Mouse (Mus musculus) cerebellum, adult 11 months (tissue): ENCODE measurements at regions not wholly inside any gene's neighbourhood (a gene's known extent, or its start where the extent isn't known, plus 50 kb on each side); places are given as distances from the start of the nearest gene placed in this dataset.

Source experiments
- DNase-seq: peaks from one replicate; pipeline ENCODE4 v3.0.0; 2022

GRCm38 (mm10) chr5:45119757-45120156 is 320.3 kb upstream of the Ldb2 start:
- no peak for DNase-seq

- no peak for DNase-seq
Measured at GRCm38 (mm10) chr5:45111246-45111645, 311.8 kb upstream of the Ldb2 start.

GRCm38 (mm10) chr5:45110797-45111196 is 311.3 kb upstream of the Ldb2 start:
- DNase-seq = no peak

GRCm38 (mm10) chr5:45105236-45105816 is 305.8 kb upstream of the Ldb2 start:
- no peak for DNase-seq

- DNase-seq = no peak
Measured at GRCm38 (mm10) chr5:45103763-45104428, 304.4 kb upstream of the Ldb2 start.

GRCm38 (mm10) chr5:45102661-45103060 is 303.2 kb upstream of the Ldb2 start:
- DNase-seq = no peak

GRCm38 (mm10) chr5:45101777-45102176 is 302.3 kb upstream of the Ldb2 start:
- DNase-seq = no peak

- no peak for DNase-seq
Measured at GRCm38 (mm10) chr5:45099082-45099481, 299.6 kb upstream of the Ldb2 start.

- DNase-seq = no peak
Measured at GRCm38 (mm10) chr5:45097941-45098340, 298.5 kb upstream of the Ldb2 start.

GRCm38 (mm10) chr5:45084741-45085140 is 285.3 kb upstream of the Ldb2 start:
- no peak for DNase-seq

- DNase-seq = no peak
Measured at GRCm38 (mm10) chr5:45082601-45083000, 283.1 kb upstream of the Ldb2 start.

- DNase-seq = no peak
Measured at GRCm38 (mm10) chr5:45076347-45076890, 276.9 kb upstream of the Ldb2 start.

- DNase-seq = no peak
Measured at GRCm38 (mm10) chr5:45075195-45075594, 275.7 kb upstream of the Ldb2 start.

GRCm38 (mm10) chr5:45072529-45072928 is 273.0 kb upstream of the Ldb2 start:
- no peak for DNase-seq

- DNase-seq = no peak
Measured at GRCm38 (mm10) chr5:45065917-45066699, 266.6 kb upstream of the Ldb2 start.

GRCm38 (mm10) chr5:45062567-45062966 is 263.1 kb upstream of the Ldb2 start:
- DNase-seq = no peak

GRCm38 (mm10) chr5:45055276-45055959 is 255.9 kb upstream of the Ldb2 start:
- DNase-seq = no peak

GRCm38 (mm10) chr5:45049410-45049809 is 249.9 kb upstream of the Ldb2 start:
- DNase-seq = no peak

GRCm38 (mm10) chr5:45042914-45043313 is 243.4 kb upstream of the Ldb2 start:
- DNase-seq = no peak

- DNase-seq = no peak
Measured at GRCm38 (mm10) chr5:45036430-45036829, 236.9 kb upstream of the Ldb2 start.

GRCm38 (mm10) chr5:45033146-45033545 is 233.7 kb upstream of the Ldb2 start:
- DNase-seq = no peak

- DNase-seq = no peak
Measured at GRCm38 (mm10) chr5:45027876-45028275, 228.4 kb upstream of the Ldb2 start.

GRCm38 (mm10) chr5:45025383-45025782 is 225.9 kb upstream of the Ldb2 start:
- no peak for DNase-seq
